Mouse (Mus musculus): ENCODE results near the gene Pwwp2b. TPM values are rescaled to one million over a fixed set of nuclear protein-coding genes. Genes with fewer than 3 reads are reported as not detected.
A peak's percentile ranks its signal among the peaks of the same experiment; 100 is the strongest.

Pwwp2b gene
- 3.4 and 3.9 TPM in 2 replicates for polyA plus RNA-seq (2016; fragmentation: Nextera tagmentation; extraction: Ambion mirVana)

GRCm38 (mm10) chr7:139247881-139248614 is at the start of gene Pwwp2b:
TSS of gene Pwwp2b (plus strand) at chr7:139248482.
- Histone ChIP-seq H3K4me2 (replicated peaks) (peak within 1 kb of the TSS; percentile 90), H3K36me3 (no peaks in the 10 kb centered on the region), H3K4me1 (peaks cover 28% of the 10 kb centered on the region), H3K9me3 (no peaks in the 10 kb centered on the region), H3K4me3 (peak within 1 kb of the TSS; percentile 67), H3K9ac (replicated peaks) (peak within 1 kb of the TSS; percentile 62), H3K27me3 (peaks cover 76% of the 10 kb centered on the region), H3K27ac (replicated peaks) (no peak within 1 kb of the TSS; the same call in 1 of the 2 replicates)
- under 1% methylated on average over 45 of the region's 72 CpGs for WGBS
- peak; percentile 81 for ATAC-seq (ENCODE audit: low FRiP score, low read depth)

DNA sequence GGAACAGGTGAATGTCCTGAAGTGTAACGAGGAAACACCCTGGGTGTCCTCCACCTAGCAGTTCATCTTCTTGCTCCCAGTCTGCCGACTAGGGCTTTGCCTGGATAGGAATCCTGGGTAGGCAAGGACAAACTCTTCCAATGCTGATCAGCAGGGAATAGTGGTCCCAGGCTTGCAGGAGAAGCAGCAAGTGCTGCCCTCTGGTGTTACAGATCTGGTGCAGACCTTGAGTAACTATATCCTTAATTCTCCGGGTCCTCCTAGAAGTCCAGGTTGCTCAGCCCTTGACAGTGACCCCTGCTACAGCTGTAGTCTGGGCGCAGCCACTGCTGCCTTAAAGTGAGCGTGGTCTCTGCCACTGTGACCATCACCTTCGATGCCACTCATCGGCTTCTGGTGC is 48.2 kb upstream of the Pwwp2b start:
- H3K27me3 ChIP-seq: peaks cover 4% of the 10 kb centered on the region
- no peak overlapping the region for H3K4me3 ChIP-seq
- ATAC-seq (ENCODE audit: low FRiP score, low read depth): peak; percentile 44
- no peak overlapping the region for H3K9ac ChIP-seq (replicated peaks)
- no peaks in the 10 kb centered on the region for H3K36me3 ChIP-seq
- no peaks in the 10 kb centered on the region for H3K4me1 ChIP-seq
- H3K9me3 ChIP-seq: no peaks in the 10 kb centered on the region
- no peak overlapping the region for H3K27ac ChIP-seq (replicated peaks)
- H3K4me2 ChIP-seq (replicated peaks): no peak overlapping the region
- WGBS: 34% methylated on average over 7 of the region's 7 CpGs

GRCm38 (mm10) chr7:139201209-139201608 is 47.1 kb upstream of the Pwwp2b start:
- Histone ChIP-seq H3K9ac (replicated peaks) (no peak overlapping the region), H3K27ac (replicated peaks) (no peak overlapping the region), H3K4me2 (replicated peaks) (no peak overlapping the region), H3K4me3 (no peak overlapping the region), H3K4me1 (no peaks in the 10 kb centered on the region), H3K27me3 (peaks cover 4% of the 10 kb centered on the region), H3K36me3 (no peaks in the 10 kb centered on the region), H3K9me3 (no peaks in the 10 kb centered on the region)
- 70% methylated on average over 6 of the region's 6 CpGs for WGBS
- ATAC-seq (ENCODE audit: low FRiP score, low read depth): no peak

DNA sequence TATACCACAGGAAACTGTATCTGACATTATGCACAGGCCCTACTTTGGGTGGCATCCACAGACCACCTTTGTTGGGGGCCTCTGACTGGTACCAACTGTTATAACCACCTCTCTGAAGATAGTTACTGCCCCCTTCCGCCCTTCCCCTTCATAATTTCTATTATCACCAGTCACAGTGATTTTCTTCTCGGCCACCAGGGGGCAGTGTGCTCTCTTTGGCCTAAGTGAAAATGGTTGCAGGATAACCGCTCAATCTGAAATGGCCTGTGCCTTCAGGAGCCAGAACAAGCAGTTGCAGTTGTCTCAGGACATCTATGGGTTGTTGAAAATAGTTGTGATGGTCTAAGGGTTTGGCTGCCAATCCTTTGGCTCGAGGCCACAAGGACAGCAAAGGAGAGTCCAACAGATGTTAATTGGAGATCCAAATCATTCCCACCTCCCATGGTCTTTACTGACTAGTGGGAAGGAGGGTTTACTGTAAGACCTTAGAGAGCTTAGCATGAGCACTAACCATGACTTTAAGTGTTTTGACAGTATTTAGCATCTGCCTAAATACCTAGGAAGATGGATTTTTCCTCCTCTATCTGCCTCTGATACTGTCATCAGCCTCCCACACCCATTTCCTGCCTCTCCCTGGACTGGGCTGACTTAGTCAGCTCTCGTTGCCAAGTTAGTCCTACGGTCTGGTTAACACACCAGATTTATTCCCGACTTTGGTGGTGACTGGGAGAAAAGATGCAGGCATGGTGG is 40.1 kb upstream of the Pwwp2b start:
- Histone ChIP-seq H3K27ac (replicated peaks) (no peak overlapping the region), H3K9ac (replicated peaks) (no peak overlapping the region), H3K9me3 (no peaks in the 10 kb centered on the region), H3K36me3 (no peaks in the 10 kb centered on the region), H3K27me3 (0 out of 2 replicates have a peak, but pooled peaks cover 6% of the 10 kb centered on the region), H3K4me2 (replicated peaks) (no peak overlapping the region), H3K4me3 (no peak overlapping the region), H3K4me1 (peaks cover 6% of the 10 kb centered on the region)
- 35% methylated on average over 7 of the region's 7 CpGs for WGBS
- ATAC-seq (ENCODE audit: low FRiP score, low read depth): no peak

DNA sequence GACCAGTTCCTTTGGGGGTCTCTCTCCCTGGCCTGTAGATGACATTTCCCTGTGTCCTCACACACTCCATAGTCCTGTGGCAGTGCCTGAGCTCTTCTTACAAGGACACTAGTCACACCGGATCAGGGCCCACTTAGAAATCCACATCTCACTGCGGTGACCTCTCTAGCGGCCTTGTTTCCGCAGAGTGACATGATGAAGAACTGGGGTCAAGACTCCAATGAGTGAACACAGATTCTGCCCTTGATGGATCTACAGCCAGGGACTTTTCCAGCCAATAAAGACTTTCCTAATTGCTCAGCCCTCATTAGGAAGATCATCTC is 39.5 kb upstream of the Pwwp2b start:
- no peaks in the 10 kb centered on the region for H3K9me3 ChIP-seq
- ATAC-seq (ENCODE audit: low FRiP score, low read depth): no peak
- H3K9ac ChIP-seq (replicated peaks): no peak overlapping the region
- H3K4me2 ChIP-seq (replicated peaks): no peak overlapping the region
- H3K4me3 ChIP-seq: no peak overlapping the region
- H3K27ac ChIP-seq (replicated peaks): no peak overlapping the region
- 0 out of 2 replicates have a peak, but pooled peaks cover 6% of the 10 kb centered on the region for H3K27me3 ChIP-seq
- H3K4me1 ChIP-seq: peaks cover 10% of the 10 kb centered on the region
- WGBS: 90% methylated on average over 4 of the region's 4 CpGs
- H3K36me3 ChIP-seq: no peaks in the 10 kb centered on the region

DNA sequence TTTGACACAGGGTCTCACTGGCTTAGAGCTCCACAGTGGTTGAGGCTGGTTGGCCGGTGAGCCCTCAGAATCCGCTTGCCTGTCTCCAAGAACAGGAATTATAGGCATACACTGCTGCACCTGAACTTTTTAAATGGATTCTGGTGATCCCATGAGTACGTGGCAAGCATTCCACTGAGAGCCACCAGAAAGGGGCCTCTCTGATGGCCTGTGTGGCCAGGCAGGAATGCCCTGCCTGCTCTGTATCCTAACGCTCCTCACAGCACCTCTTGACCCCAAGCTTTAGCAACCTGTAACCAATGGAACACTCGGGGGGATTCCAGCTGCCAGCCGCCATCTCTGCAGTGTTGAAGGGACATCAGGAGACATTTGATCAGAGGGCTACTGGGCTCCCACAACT is 36.5 kb upstream of the Pwwp2b start:
- H3K36me3 ChIP-seq: no peaks in the 10 kb centered on the region
- WGBS: 81% methylated on average over 6 of the region's 6 CpGs
- no peak for ATAC-seq (ENCODE audit: low FRiP score, low read depth)
- no peak overlapping the region for H3K27ac ChIP-seq (replicated peaks)
- H3K9ac ChIP-seq (replicated peaks): no peak overlapping the region
- H3K27me3 ChIP-seq: 0 out of 2 replicates have a peak, but pooled peaks cover 6% of the 10 kb centered on the region
- no peaks in the 10 kb centered on the region for H3K9me3 ChIP-seq
- H3K4me2 ChIP-seq (replicated peaks): no peak overlapping the region
- H3K4me1 ChIP-seq: peaks cover 11% of the 10 kb centered on the region
- H3K4me3 ChIP-seq: no peak overlapping the region

DNA sequence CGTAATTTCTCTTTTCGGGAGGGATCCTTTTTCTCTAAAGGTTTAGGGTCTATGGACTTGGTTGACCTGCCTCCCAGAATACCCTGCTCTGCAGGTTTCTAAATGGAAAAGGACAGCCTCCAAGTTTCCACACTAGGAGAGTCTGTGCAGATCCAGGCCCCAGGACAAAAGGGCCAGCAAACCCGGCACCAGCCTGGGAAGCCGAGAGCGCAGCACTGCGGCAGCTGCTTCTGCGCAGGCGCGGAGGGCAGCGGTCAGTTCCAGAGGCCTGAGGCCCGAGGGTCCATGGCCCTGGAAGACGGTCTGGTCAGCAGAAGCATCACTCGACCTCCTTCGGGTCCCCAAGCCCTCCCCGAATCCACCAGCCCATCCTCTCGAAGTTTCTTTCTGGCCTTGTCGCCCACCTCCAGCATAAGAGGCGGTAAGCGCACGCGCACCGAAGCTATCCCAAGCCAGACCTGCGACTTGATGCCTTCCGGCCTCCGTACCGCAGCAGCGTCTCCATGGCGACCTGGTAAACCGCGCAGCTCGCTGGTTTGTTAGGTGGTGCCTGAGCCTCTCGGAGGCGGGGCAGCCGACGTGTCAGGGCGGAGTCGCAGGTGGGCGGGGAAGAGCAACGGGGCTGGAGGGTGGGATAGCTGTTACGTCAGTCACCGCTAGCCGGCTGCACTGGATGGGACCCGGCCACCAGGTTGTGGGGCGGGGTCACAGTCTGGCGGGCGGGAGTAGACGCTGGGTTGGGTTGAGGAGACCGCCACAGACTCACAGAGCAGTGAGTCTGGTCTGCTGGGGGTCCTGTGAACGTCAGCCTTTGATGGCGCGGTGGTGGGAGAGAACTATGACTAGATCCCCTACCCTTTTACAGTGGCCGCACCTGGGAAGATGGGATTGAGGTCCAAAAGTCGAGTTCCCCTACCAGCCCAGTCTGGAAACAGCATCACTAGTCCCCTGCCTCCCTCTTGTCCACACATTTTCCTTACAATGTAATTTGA is 35.2 kb upstream of the Pwwp2b start, which contains the start of the genes Lrrc27 and Stk32c:
Gene Lrrc27, plus strand, starts transcription at position 235 of the 992 bp plus-strand sequence.
Gene Stk32c, minus strand, starts transcription at position 554 of the 992 bp plus-strand sequence.
- 2% methylated on average over 53 of the region's 53 CpGs for WGBS
- Histone ChIP-seq H3K9ac (replicated peaks) (peak within 1 kb of the TSS; percentile 65), H3K4me2 (replicated peaks) (peak within 1 kb of the TSS; percentile 58), H3K4me3 (peak within 1 kb of the TSS; percentile 59), H3K4me1 (peaks cover 11% of the 10 kb centered on the region), H3K9me3 (no peaks in the 10 kb centered on the region), H3K27me3 (no peaks in the 10 kb centered on the region), H3K36me3 (no peaks in the 10 kb centered on the region), H3K27ac (replicated peaks) (peak within 1 kb of the TSS; percentile 83)
- ATAC-seq (ENCODE audit: low FRiP score, low read depth): peak; percentile 98

- 66% methylated on average over 3 of the region's 3 CpGs for WGBS
- Histone ChIP-seq H3K9me3 (no peaks in the 10 kb centered on the region), H3K4me1 (peaks cover 11% of the 10 kb centered on the region), H3K4me3 (peak overlapping the region; percentile 59), H3K9ac (replicated peaks) (peak overlapping the region; percentile 40; the same call in 1 of the 2 replicates), H3K4me2 (replicated peaks) (peak overlapping the region; percentile 58), H3K36me3 (no peaks in the 10 kb centered on the region), H3K27me3 (no peaks in the 10 kb centered on the region), H3K27ac (replicated peaks) (no peak overlapping the region; the same call in 1 of the 2 replicates)
- ATAC-seq (ENCODE audit: low FRiP score, low read depth): no peak
Observed at GRCm38 (mm10) chr7:139213751-139214150, 34.5 kb upstream of the Pwwp2b start.

DNA sequence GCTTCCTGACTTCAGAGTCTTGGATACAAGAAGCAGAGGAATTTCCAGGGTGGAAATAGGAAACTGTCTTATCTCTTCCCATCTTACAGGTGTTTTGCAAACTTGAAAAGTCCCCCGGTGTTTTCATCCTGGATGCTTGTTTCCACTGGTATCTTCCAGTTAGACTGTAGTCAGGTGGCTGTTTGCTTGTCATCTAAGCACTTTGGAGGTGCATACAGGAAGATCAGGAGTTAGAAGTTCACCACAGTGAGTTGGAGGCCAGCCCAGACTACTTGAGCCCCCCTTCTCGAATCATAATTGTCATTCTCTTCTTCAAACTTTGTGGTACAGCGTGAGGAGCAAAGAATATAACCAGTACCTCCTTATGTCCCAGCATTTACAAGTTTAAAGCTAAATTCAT is 34.1 kb upstream of the Pwwp2b start:
- H3K9me3 ChIP-seq: no peaks in the 10 kb centered on the region
- no peak overlapping the region for H3K4me2 ChIP-seq (replicated peaks)
- no peak overlapping the region for H3K27ac ChIP-seq (replicated peaks)
- H3K4me1 ChIP-seq: peaks cover 11% of the 10 kb centered on the region
- no peak overlapping the region for H3K9ac ChIP-seq (replicated peaks)
- H3K36me3 ChIP-seq: no peaks in the 10 kb centered on the region
- H3K4me3 ChIP-seq: no peak overlapping the region
- WGBS: 88% methylated on average over 3 of the region's 3 CpGs
- ATAC-seq (ENCODE audit: low FRiP score, low read depth): no peak
- H3K27me3 ChIP-seq: no peaks in the 10 kb centered on the region

GRCm38 (mm10) chr7:139214596-139215340 is 33.5 kb upstream of the Pwwp2b start:
- Histone ChIP-seq H3K9me3 (no peaks in the 10 kb centered on the region), H3K4me2 (replicated peaks) (no peak overlapping the region), H3K9ac (replicated peaks) (no peak overlapping the region), H3K4me1 (peaks cover 11% of the 10 kb centered on the region), H3K36me3 (no peaks in the 10 kb centered on the region), H3K27ac (replicated peaks) (no peak overlapping the region), H3K4me3 (no peak overlapping the region), H3K27me3 (no peaks in the 10 kb centered on the region)
- 76% methylated on average over 14 of the region's 14 CpGs for WGBS
- no peak for ATAC-seq (ENCODE audit: low FRiP score, low read depth)

DNA sequence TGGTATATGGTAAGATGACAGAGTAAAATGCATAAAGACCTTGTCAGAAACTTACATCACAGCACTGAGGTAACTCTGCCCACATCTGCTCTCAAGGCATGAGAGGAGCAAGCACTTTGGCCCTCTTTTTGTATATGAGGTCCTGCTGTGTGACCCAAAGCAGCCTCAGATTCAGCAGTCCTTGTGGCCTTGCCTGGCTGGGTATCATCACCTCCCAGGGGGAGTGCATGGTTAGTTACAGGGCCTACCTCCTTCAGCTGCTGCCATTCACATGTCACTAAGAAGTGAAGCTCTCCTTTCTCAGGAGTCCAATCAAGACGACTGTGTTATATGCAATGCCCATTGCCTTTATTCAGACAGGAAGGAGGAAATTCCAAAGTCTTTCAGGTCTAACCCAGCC is 32.8 kb upstream of the Pwwp2b start:
- H3K9ac ChIP-seq (replicated peaks): no peak overlapping the region
- no peaks in the 10 kb centered on the region for H3K27me3 ChIP-seq
- no peak overlapping the region for H3K4me2 ChIP-seq (replicated peaks)
- 76% methylated on average over 1 of the region's 1 CpGs for WGBS
- peaks cover 11% of the 10 kb centered on the region for H3K4me1 ChIP-seq
- H3K9me3 ChIP-seq: no peaks in the 10 kb centered on the region
- no peak overlapping the region for H3K27ac ChIP-seq (replicated peaks)
- H3K36me3 ChIP-seq: no peaks in the 10 kb centered on the region
- ATAC-seq (ENCODE audit: low FRiP score, low read depth): no peak
- no peak overlapping the region for H3K4me3 ChIP-seq
